Mouse (Mus musculus) testis, adult 2 months (tissue): ENCODE data around the gene Ppp1r37. TPM values are rescaled to one million over a fixed set of nuclear protein-coding genes. Genes with fewer than 3 reads are reported as not detected.

Experiments used
- H3K27ac ChIP-seq: fragments of 200-500 bp; 2 replicates; pipeline ENCODE4 v1.5.1; 2012; ENCODE audit warnings: low read depth, low read length; ENCODE audit not compliant: control insufficient read depth, insufficient read depth
- H3K27me3 ChIP-seq: fragments of 200-500 bp; 2 replicates; pipeline ENCODE4 v1.6.1; 2012; ENCODE audit warnings: mild to moderate bottlenecking, low read length, moderate library complexity; ENCODE audit not compliant: control insufficient read depth, insufficient read depth
- H3K36me3 ChIP-seq: fragments of 200-500 bp; 2 replicates; pipeline ENCODE4 v1.6.1; 2012; ENCODE audit warnings: mild to moderate bottlenecking, low read length; ENCODE audit not compliant: control insufficient read depth, insufficient read depth
- H3K4me1 ChIP-seq: fragments of 200-500 bp; 2 replicates; pipeline ENCODE4 v1.6.1; 2012; ENCODE audit warnings: low read length; ENCODE audit not compliant: control insufficient read depth, insufficient read depth
- H3K4me3 ChIP-seq: fragments of 200-500 bp; 2 replicates; pipeline ENCODE4 v1.5.1; 2012; ENCODE audit warnings: low read depth, mild to moderate bottlenecking, low read length, moderate library complexity, mixed read lengths; ENCODE audit not compliant: control insufficient read depth
- CTCF ChIP-seq: fragments of 200-500 bp; IDR thresholded peaks from 2 replicates; pipeline ENCODE4 v1.5.1; 2012; ENCODE audit warnings: low read depth, mild to moderate bottlenecking, inconsistent platforms, low read length, moderate library complexity; ENCODE audit not compliant: control insufficient read depth, insufficient read depth, insufficient replicate concordance
- POLR2A ChIP-seq: fragments of 200-500 bp; IDR thresholded peaks from 2 replicates; pipeline ENCODE4 v1.6.1; 2012; ENCODE audit warnings: low read depth, mild to moderate bottlenecking, inconsistent platforms, low read length, moderate library complexity; ENCODE audit not compliant: control insufficient read depth
- polyA plus RNA-seq: library from polyadenylated mRNA; depleted of rRNA; stranded (reverse); fragments of >200 nt; gene quantifications from 2 replicates; pipeline ENCODE4 v1.2.3, GENCODE M21; 2012

Gene Ppp1r37
- polyA plus RNA-seq, 1 experiment, result 37.3 TPM

- 0 out of 2 replicates have a peak, but pooled peaks have one; percentile 1 for TF ChIP-seq CTCF
- no peak for TF ChIP-seq POLR2A
- Histone ChIP-seq H3K4me3 (no peak overlapping the region), H3K36me3 (no peaks in the 10 kb centered on the region), H3K27ac (no peak overlapping the region), H3K4me1 (peaks cover 18% of the 10 kb centered on the region), H3K27me3 (no peaks in the 10 kb centered on the region)
These were observed 3.9 kb downstream of the Ppp1r37 start for GRCm38 (mm10) chr7:19558965-19559364.

GRCm38 (mm10) chr7:19557982-19558900 lies 4.6 kb downstream of the Ppp1r37 start:
- Histone ChIP-seq H3K36me3 (no peaks in the 10 kb centered on the region), H3K27ac (no peak overlapping the region), H3K4me3 (no peak overlapping the region), H3K4me1 (peaks cover 18% of the 10 kb centered on the region), H3K27me3 (no peaks in the 10 kb centered on the region)
- TF ChIP-seq CTCF (no peak), POLR2A (no peak)

GRCm38 (mm10) chr7:19557086-19557485 lies 5.8 kb downstream of the Ppp1r37 start:
- no peak overlapping the region for H3K27ac ChIP-seq
- no peaks in the 10 kb centered on the region for H3K36me3 ChIP-seq

GRCm38 (mm10) chr7:19554168-19554567 lies 8.7 kb downstream of the Ppp1r37 start:
- Histone ChIP-seq H3K4me1 (peaks cover 3% of the 10 kb centered on the region; the same call in 1 of the 2 replicates), H3K4me3 (no peak overlapping the region), H3K36me3 (no peaks in the 10 kb centered on the region), H3K27me3 (no peaks in the 10 kb centered on the region), H3K27ac (no peak overlapping the region)
- no peak for TF ChIP-seq POLR2A
- no peak for TF ChIP-seq CTCF

More at GRCm38 (mm10) chr7:19557086-19557485, 5.8 kb downstream of the Ppp1r37 start:
- peaks cover 16% of the 10 kb centered on the region for H3K4me1 ChIP-seq
- no peaks in the 10 kb centered on the region for H3K27me3 ChIP-seq
- H3K4me3 ChIP-seq, result no peak overlapping the region
- no peak for TF ChIP-seq POLR2A
- TF ChIP-seq CTCF, result no peak

- Histone ChIP-seq H3K4me1 (no peaks in the 10 kb centered on the region), H3K36me3 (no peaks in the 10 kb centered on the region), H3K4me3 (no peak overlapping the region), H3K27me3 (no peaks in the 10 kb centered on the region), H3K27ac (no peak overlapping the region)
- TF ChIP-seq POLR2A (no peak), CTCF (no peak)
These were observed 10.4 kb downstream of the Ppp1r37 start for GRCm38 (mm10) chr7:19552443-19552842.

- Histone ChIP-seq H3K27ac (no peak overlapping the region), H3K4me1 (no peaks in the 10 kb centered on the region; the same call in 1 of the 2 replicates), H3K27me3 (no peaks in the 10 kb centered on the region), H3K4me3 (no peak overlapping the region), H3K36me3 (no peaks in the 10 kb centered on the region)
- TF ChIP-seq POLR2A (no peak), CTCF (no peak)
These were observed 11.2 kb downstream of the Ppp1r37 start for GRCm38 (mm10) chr7:19551634-19552033.

GRCm38 (mm10) chr7:19549394-19549793 lies 13.5 kb downstream of the Ppp1r37 start:
- TF ChIP-seq CTCF (no peak), POLR2A (no peak)
- no peaks in the 10 kb centered on the region; the same call in 1 of the 2 replicates for H3K4me1 ChIP-seq
- H3K36me3 ChIP-seq, result no peaks in the 10 kb centered on the region
- no peaks in the 10 kb centered on the region for H3K27me3 ChIP-seq
- no peak overlapping the region for H3K4me3 ChIP-seq
- H3K27ac ChIP-seq, result no peak overlapping the region
